Mouse (Mus musculus): ENCODE data around the gene Pfn4. TPM values are rescaled to one million over a fixed set of nuclear protein-coding genes. Genes with fewer than 3 reads are reported as not detected.
"Not testable (repeated sequence)": the region's sequence is repeated elsewhere in the genome, so short reads cannot be mapped to it uniquely, and the experiment has no call there.

Gene Pfn4
- polyA plus RNA-seq, 1 experiment: not detected

- TF ChIP-seq MAX (IDR thresholded peaks at IDR 0.05) (no peak), MYOG (IDR thresholded peaks at IDR 0.05; ENCODE audit: control insufficient read depth, extremely low read depth, insufficient read length) (no peak), CEBPB (IDR thresholded peaks at IDR 0.05; ENCODE audit: low read depth) (no peak), USF1 (IDR thresholded peaks at IDR 0.05; ENCODE audit: low read depth) (no peak), FOSL1 (IDR thresholded peaks at IDR 0.05; ENCODE audit: insufficient read depth, low read length, poor library complexity, severe bottlenecking) (no peak), MYOD1 (IDR thresholded peaks at IDR 0.05; ENCODE audit: control insufficient read depth, insufficient read length, low read depth) (no peak), CTCF (IDR thresholded peaks at IDR 0.05; ENCODE audit: control insufficient read depth, insufficient read depth, insufficient read length) (no peak)
- no peaks in the 10 kb centered on the region for H3K36me3 ChIP-seq (ENCODE audit: control insufficient read depth, insufficient read depth)
- H3K27me3 ChIP-seq (ENCODE audit: control insufficient read depth, insufficient read depth, insufficient read length): no peaks in the 10 kb centered on the region
- no peaks in the 10 kb centered on the region for H3K79me3 ChIP-seq (ENCODE audit: low read depth)
- no peak overlapping the region for H3ac ChIP-seq (ENCODE audit: control insufficient read depth, insufficient read length, low read depth)
- no peaks in the 10 kb centered on the region for H3K79me2 ChIP-seq (ENCODE audit: control insufficient read depth, insufficient read depth)
- no peak overlapping the region for H3K4me3 ChIP-seq (ENCODE audit: insufficient read depth, poor library complexity, severe bottlenecking)
Measured at GRCm38 (mm10) chr12:4783598-4783997, 14.8 kb downstream of the Pfn4 start.

GRCm38 (mm10) chr12:4784466-4784865 lies 15.6 kb downstream of the Pfn4 start:
- no peaks in the 10 kb centered on the region for H3K36me3 ChIP-seq (ENCODE audit: control insufficient read depth, insufficient read depth)
- H3K27me3 ChIP-seq (ENCODE audit: control insufficient read depth, insufficient read depth, insufficient read length): no peaks in the 10 kb centered on the region
- H3K79me2 ChIP-seq (ENCODE audit: control insufficient read depth, insufficient read depth): no peaks in the 10 kb centered on the region
- H3K4me3 ChIP-seq (ENCODE audit: insufficient read depth, poor library complexity, severe bottlenecking): no peak overlapping the region
- H3K79me3 ChIP-seq (ENCODE audit: low read depth): no peaks in the 10 kb centered on the region
- H3ac ChIP-seq (ENCODE audit: control insufficient read depth, insufficient read length, low read depth): no peak overlapping the region
- TF ChIP-seq USF1 (IDR thresholded peaks at IDR 0.05; ENCODE audit: low read depth): no peak
- no peak for TF ChIP-seq MYOG (IDR thresholded peaks at IDR 0.05; ENCODE audit: control insufficient read depth, extremely low read depth, insufficient read length)

GRCm38 (mm10) chr12:4788128-4788527 lies 19.3 kb downstream of the Pfn4 start:
- H3K79me3 ChIP-seq (ENCODE audit: low read depth): not testable (repeated sequence)

GRCm38 (mm10) chr12:4793718-4794117 lies 24.9 kb downstream of the Pfn4 start:
- H3K36me3 ChIP-seq (ENCODE audit: control insufficient read depth, insufficient read depth): no peaks in the 10 kb centered on the region
- no peak for TF ChIP-seq FOSL1 (IDR thresholded peaks at IDR 0.05; ENCODE audit: insufficient read depth, low read length, poor library complexity, severe bottlenecking)
- TF ChIP-seq USF1 (IDR thresholded peaks at IDR 0.05; ENCODE audit: low read depth): no peak
- TF ChIP-seq MAX (IDR thresholded peaks at IDR 0.05): no peak
- H3K79me2 ChIP-seq (ENCODE audit: control insufficient read depth, insufficient read depth): no peaks in the 10 kb centered on the region
- H3K27me3 ChIP-seq (ENCODE audit: control insufficient read depth, insufficient read depth, insufficient read length): no peaks in the 10 kb centered on the region
- H3ac ChIP-seq (ENCODE audit: control insufficient read depth, insufficient read length, low read depth): no peak overlapping the region
- H3K79me3 ChIP-seq (ENCODE audit: low read depth): no peaks in the 10 kb centered on the region
- no peak overlapping the region for H3K4me3 ChIP-seq (ENCODE audit: insufficient read depth, poor library complexity, severe bottlenecking)

More at GRCm38 (mm10) chr12:4788128-4788527, 19.3 kb downstream of the Pfn4 start:
- not testable (repeated sequence) for H3K27me3 ChIP-seq (ENCODE audit: control insufficient read depth, insufficient read depth, insufficient read length); H3K4me3 ChIP-seq (ENCODE audit: insufficient read depth, poor library complexity, severe bottlenecking); H3ac ChIP-seq (ENCODE audit: control insufficient read depth, insufficient read length, low read depth); H3K36me3 ChIP-seq (ENCODE audit: control insufficient read depth, insufficient read depth); H3K79me2 ChIP-seq (ENCODE audit: control insufficient read depth, insufficient read depth)

- not testable (repeated sequence) for H3K79me2 ChIP-seq (ENCODE audit: control insufficient read depth, insufficient read depth); H3ac ChIP-seq (ENCODE audit: control insufficient read depth, insufficient read length, low read depth); H3K36me3 ChIP-seq (ENCODE audit: control insufficient read depth, insufficient read depth)
Measured at GRCm38 (mm10) chr12:4797471-4797870, 28.6 kb downstream of the Pfn4 start.

GRCm38 (mm10) chr12:4811036-4811435 lies 42.2 kb downstream of the Pfn4 start:
- TF ChIP-seq MYOG (IDR thresholded peaks at IDR 0.05; ENCODE audit: control insufficient read depth, extremely low read depth, insufficient read length) (no peak), USF1 (IDR thresholded peaks at IDR 0.05; ENCODE audit: low read depth) (no peak), MAX (IDR thresholded peaks at IDR 0.05) (no peak), MYOD1 (IDR thresholded peaks at IDR 0.05; ENCODE audit: control insufficient read depth, insufficient read length, low read depth) (no peak), CTCF (IDR thresholded peaks at IDR 0.05; ENCODE audit: control insufficient read depth, insufficient read depth, insufficient read length) (no peak), CEBPB (IDR thresholded peaks at IDR 0.05; ENCODE audit: low read depth) (no peak), FOSL1 (IDR thresholded peaks at IDR 0.05; ENCODE audit: insufficient read depth, low read length, poor library complexity, severe bottlenecking) (no peak)
- Histone ChIP-seq H3K36me3 (ENCODE audit: control insufficient read depth, insufficient read depth) (no peaks in the 10 kb centered on the region), H3ac (ENCODE audit: control insufficient read depth, insufficient read length, low read depth) (no peak overlapping the region), H3K79me3 (ENCODE audit: low read depth) (no peaks in the 10 kb centered on the region), H3K4me3 (ENCODE audit: insufficient read depth, poor library complexity, severe bottlenecking) (no peak overlapping the region), H3K79me2 (ENCODE audit: control insufficient read depth, insufficient read depth) (no peaks in the 10 kb centered on the region), H3K27me3 (ENCODE audit: control insufficient read depth, insufficient read depth, insufficient read length) (no peaks in the 10 kb centered on the region)

More at GRCm38 (mm10) chr12:4797471-4797870, 28.6 kb downstream of the Pfn4 start:
- H3K4me3 ChIP-seq (ENCODE audit: insufficient read depth, poor library complexity, severe bottlenecking); H3K79me3 ChIP-seq (ENCODE audit: low read depth); H3K27me3 ChIP-seq (ENCODE audit: control insufficient read depth, insufficient read depth, insufficient read length): not testable (repeated sequence)

- no peaks in the 10 kb centered on the region for H3K79me2 ChIP-seq (ENCODE audit: control insufficient read depth, insufficient read depth)
Measured at GRCm38 (mm10) chr12:4811705-4812104, 42.9 kb downstream of the Pfn4 start.

More at GRCm38 (mm10) chr12:4811705-4812104, 42.9 kb downstream of the Pfn4 start:
- Histone ChIP-seq H3K79me3 (ENCODE audit: low read depth) (no peaks in the 10 kb centered on the region), H3K27me3 (ENCODE audit: control insufficient read depth, insufficient read depth, insufficient read length) (no peaks in the 10 kb centered on the region), H3K4me3 (ENCODE audit: insufficient read depth, poor library complexity, severe bottlenecking) (no peak overlapping the region), H3ac (ENCODE audit: control insufficient read depth, insufficient read length, low read depth) (no peak overlapping the region), H3K36me3 (ENCODE audit: control insufficient read depth, insufficient read depth) (no peaks in the 10 kb centered on the region)
- TF ChIP-seq MYOG (IDR thresholded peaks at IDR 0.05; ENCODE audit: control insufficient read depth, extremely low read depth, insufficient read length): no peak
- no peak for TF ChIP-seq MAX (IDR thresholded peaks at IDR 0.05)
- TF ChIP-seq MYOD1 (IDR thresholded peaks at IDR 0.05; ENCODE audit: control insufficient read depth, insufficient read length, low read depth): no peak
- no peak for TF ChIP-seq CTCF (IDR thresholded peaks at IDR 0.05; ENCODE audit: control insufficient read depth, insufficient read depth, insufficient read length)
- TF ChIP-seq CEBPB (IDR thresholded peaks at IDR 0.05; ENCODE audit: low read depth): no peak
- TF ChIP-seq USF1 (IDR thresholded peaks at IDR 0.05; ENCODE audit: low read depth): no peak
- TF ChIP-seq FOSL1 (IDR thresholded peaks at IDR 0.05; ENCODE audit: insufficient read depth, low read length, poor library complexity, severe bottlenecking): no peak

Measured in C2C12 (cell line).